Mouse (Mus musculus): ENCODE results near the gene Klhl40. TPM values are rescaled to one million over a fixed set of nuclear protein-coding genes. Genes with fewer than 3 reads are reported as not detected.

Gene Klhl40
- total RNA-seq (2021): not detected
- polyA plus RNA-seq (2012; rRNA removed): not detected in 2 replicates
- long read RNA-seq: 0 reads

GRCm38 (mm10) chr9:121777484-121778065 lies at the start of gene Klhl40:
Gene Klhl40 (plus strand): TSS chr9:121777607.
- no peak for DNase-seq

- no peak for DNase-seq
Observed at GRCm38 (mm10) chr9:121740490-121740889, 36.9 kb upstream of the Klhl40 start.

- DNase-seq: no peak
Observed at GRCm38 (mm10) chr9:121741168-121741567, 36.2 kb upstream of the Klhl40 start.

DNA sequence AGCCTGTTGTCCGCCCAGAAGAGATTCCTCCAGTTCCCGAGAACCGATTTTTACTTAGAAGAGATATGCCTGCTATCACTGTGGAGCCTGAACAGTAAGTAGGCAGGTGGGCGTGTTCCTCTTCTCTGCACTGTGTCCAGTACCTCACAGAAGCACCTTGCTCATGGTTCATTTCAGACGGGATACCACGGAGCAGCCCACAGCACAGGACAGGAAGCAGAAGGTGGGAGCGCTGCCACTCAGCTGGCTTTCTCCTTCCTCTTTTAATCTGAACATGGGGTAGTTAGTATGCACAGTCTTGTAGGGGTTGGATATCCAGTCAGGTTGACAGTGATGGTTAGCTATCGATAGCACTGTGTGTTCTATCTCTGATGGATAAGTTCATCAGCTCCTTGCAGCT lies 33.4 kb upstream of the Klhl40 start:
- no peak for DNase-seq

DNA sequence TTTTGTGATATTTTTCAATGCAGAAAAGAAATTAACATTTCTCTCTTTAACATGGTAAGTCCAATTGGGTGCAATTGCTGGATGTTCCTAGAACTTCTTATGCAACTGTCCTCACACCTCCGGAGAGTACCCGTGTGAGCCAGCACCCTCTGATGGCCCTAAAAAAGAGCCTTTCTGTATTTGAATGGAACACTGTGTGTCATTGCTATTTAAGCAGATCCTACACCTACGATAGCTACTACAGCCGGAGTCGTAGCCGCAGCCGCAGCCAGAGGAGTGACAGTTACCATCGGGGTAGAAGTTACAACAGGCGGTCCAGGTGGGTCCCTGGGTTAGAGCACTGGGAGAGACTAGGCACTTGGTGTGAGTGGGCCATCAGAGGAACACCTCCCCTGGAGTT lies 24.6 kb upstream of the Klhl40 start:
- no peak for DNase-seq

DNA sequence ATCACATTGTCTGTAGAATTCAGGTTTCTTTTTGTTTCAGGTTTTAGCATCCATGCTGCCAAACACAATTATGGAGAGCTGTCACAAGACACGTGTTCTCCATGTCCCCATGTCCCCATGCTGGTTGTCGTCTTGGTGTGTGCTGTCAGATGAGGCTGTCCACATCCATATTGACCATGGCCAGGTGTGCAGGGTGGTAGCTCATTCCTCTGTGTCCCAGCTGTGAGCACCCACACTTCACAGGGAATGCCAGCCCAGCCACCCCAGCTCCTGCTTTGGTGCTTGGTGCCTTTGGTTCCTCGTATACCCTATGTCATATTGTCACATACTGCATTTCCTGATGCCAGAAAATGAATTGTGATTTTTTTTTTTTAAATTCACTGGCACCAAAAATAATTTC lies 22.8 kb upstream of the Klhl40 start:
- no peak for DNase-seq

GRCm38 (mm10) chr9:121756785-121757184 lies 20.6 kb upstream of the Klhl40 start:
- no peak for DNase-seq

DNA sequence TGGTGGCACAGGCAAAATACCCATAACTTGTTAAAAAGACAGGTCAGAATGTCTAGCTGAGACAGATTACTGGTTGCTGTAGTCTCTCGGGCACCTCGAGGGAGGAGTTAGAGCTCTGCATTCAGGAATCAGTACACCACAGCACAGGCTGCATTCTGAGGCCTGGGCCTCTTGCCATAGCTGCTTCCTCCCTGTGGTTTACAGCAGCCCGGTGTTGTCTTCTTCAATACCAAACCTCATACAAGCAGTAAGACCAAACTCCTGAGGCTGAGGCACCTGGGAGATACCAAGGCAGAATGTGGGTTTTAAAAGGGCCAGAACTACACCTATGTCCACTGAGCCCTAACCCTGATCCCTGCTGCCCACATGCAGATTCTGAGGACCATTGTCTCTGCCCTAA lies 20.0 kb upstream of the Klhl40 start:
- no peak for DNase-seq

GRCm38 (mm10) chr9:121757835-121758814 lies 19.3 kb upstream of the Klhl40 start:
- DNase-seq: no peak

- peak; percentile 73 for DNase-seq
Observed at GRCm38 (mm10) chr9:121759091-121760081, 18.0 kb upstream of the Klhl40 start, which contains the start of gene Zfp651. Gene Zfp651 (plus strand): TSS chr9:121759330.

DNA sequence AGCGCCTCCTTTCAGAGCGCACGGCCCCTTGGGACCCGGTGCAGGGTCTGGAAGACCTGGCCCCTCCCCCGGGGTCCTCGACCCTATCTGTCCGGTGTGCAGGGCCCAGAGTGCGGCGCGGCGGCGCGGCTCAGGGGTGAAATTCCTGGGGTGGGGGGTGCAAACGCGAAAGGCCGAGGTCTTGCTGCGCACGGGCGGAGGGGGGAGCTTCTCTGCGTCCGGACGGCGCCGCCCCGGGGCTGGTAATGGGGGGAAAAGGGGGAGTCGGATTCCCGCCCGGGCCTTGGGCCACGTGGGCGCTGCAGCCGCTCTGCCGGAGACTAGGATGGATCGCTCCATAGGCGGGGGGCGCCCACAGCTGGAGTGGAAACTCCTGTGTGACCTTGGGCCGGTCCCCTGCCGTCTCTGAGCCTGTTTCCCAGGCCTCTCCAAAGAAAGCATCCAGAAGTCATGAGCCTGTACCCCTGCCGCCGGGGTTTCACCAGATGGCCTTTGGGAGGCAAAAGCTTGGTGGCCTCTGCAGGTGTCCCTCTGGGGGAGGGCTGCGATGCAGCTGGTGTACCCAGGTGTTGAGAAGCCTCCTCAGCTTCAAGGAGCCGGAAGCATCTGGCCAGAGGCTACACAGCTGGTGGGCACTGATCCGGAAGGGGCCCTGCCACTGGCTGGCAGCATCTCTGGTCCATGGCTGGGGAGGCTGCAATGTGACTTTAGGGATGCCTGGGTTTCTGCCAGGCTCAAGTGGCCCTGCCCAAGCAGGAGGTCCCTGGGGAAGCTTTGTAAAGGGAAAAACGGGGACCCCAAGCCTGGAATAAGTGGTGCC lies 16.9 kb upstream of the Klhl40 start:
- peak; percentile 84 for DNase-seq

DNA sequence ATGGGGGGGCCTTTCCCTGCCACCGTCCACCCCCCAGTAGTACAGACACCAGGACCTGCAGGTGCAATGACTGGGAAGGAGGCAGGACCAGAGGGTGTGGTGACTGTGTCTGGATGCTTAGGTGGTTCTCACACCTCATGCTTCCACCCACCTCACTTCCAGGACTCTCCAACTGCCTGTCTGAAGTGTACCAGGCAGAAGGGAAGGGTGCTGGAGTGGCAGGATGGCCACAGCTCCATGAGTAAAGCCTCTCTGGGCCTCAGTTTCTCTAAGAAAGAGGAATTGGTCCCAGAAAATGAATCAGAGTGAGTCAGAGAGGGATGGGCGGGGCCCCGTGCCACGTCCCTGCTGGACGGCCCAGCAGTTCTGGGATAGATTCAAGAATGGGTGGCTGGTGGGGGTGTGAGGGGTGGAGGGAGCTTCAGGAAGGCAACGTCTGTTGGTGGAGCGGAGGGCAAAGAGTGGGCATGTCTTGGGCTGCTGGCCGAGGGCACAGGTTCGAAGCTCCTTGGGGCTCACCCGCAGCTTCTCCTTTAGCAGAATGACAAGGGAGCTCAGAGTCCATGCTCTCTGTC lies 16.2 kb upstream of the Klhl40 start:
- DNase-seq: peak; percentile 75

GRCm38 (mm10) chr9:121761787-121762186 lies 15.6 kb upstream of the Klhl40 start:
- no peak for DNase-seq

GRCm38 (mm10) chr9:121762248-121762647 lies 15.2 kb upstream of the Klhl40 start:
- no peak for DNase-seq

DNA sequence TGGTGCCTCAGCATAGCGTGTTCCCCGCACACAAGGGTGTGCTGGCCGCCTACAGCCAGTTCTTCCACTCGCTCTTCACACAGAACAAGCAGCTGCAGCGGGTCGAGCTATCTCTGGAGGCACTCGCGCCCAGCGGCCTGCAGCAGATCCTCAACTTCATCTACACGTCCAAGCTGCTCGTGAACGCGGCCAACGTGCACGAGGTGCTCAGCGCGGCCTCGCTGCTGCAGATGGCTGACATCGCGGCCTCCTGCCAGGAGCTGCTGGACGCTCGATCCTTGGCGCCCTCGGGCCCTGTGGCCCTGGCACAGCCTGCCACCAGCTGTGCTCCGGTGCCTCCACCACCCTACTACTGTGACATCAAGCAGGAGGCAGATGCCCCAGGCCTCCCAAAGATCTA lies 14.6 kb upstream of the Klhl40 start:
- DNase-seq: no peak

- DNase-seq: peak; percentile 50
Observed at GRCm38 (mm10) chr9:121763716-121764115, 13.7 kb upstream of the Klhl40 start.

DNA sequence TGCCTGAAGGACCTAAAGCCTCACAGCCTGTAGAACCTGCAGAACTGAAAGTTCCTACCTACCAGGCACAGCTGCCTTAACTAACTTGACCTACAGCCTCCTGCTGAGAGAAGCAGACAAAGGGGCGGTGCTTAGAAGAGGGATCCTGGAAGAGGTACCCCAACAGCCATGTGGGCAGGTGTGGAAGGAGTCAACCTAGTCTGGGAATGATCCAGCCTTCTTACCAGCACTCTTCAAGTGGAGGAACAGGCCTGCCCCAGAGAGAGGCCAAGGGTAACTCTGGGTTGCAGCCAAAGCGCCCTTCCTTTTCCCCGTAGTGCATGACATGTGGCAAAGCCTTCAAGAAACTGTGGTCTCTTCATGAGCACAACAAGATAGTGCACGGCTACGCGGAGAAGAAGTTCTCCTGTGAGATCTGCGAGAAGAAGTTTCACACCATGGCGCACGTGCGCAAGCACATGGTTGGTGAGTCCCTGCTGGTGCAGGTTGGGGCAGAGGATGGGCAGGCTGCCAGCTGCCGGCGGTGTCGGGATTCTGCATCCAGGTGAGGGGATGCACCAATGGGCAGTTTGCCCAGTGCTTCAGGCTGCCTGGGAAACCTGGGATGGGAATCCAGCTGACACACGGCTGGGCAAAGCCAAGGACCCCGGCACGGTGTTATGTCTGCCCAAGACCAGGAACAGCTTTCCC lies 12.1 kb upstream of the Klhl40 start:
- no peak for DNase-seq

DNA sequence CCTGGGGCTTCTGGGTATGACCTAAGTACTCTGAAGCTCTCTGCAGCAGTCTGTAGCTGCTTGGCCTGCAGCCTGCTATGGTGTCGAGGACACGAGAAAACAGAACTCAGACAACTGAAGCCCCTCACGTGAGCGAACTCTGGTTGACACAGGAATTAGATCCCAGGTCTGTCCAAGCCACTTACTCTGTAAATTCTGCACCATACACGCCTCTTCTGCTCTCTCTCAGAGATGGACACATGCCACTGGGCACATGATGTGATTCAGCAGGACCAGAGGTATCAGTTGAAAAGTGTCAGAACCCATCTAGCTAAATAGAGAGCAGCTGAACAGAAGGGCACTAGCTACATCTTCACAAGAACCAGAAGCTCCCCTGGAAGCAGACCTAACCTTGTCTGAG lies 5.0 kb upstream of the Klhl40 start:
- no peak for DNase-seq

- no peak for DNase-seq
Observed at GRCm38 (mm10) chr9:121775951-121776350, 1.5 kb upstream of the Klhl40 start.

DNA sequence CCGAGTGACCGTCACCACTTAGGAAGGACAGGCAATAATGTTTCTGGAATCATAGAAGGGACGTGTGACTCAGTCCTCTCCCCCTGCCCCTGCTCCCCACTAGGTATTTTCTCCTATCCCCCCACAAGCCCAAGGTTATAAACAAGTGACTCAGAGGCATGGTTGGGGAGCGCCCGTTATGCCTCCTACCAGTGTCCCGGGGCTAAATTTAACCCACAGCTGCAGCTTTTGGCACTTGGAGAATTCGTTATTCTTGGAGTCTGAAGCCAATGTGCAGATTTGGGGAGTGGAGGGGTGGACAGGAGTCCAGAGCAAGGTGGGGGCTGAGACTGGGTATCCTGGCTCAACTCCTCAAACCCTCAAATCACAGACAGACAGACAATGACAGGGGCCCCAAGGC lies 896 bp upstream of the Klhl40 start:
- peak; percentile 55 for DNase-seq

All from adrenal gland, adult 2 months (tissue).